Mouse (Mus musculus): ENCODE data around the gene Tbc1d24.

- TF ChIP-seq EP300 (IDR thresholded peaks at IDR 0.05) (no peak), CTCF (IDR thresholded peaks at IDR 0.05) (no peak)
Observed at GRCm38 (mm10) chr17:24157526-24157925, 47.8 kb downstream of the Tbc1d24 start.

Measured in lung, postnatal 0 days (tissue).